7 mouse cellular contexts compared by ENCODE assay signal in genomic region chr11:78152299-78153231, GRCm38 (mm10). TPM values are rescaled to one million over a fixed set of nuclear protein-coding genes. Genes with fewer than 3 reads are reported as not detected.
DNase-seq lines count a peak whose midpoint lies in the region; ATAC-seq and TF ChIP-seq lines count a peak whose summit lies in the region.

No protein-coding gene starts in this region.

- peak; percentile 49 for DNase-seq in 3T3-L1 (ENCODE audit: low read depth, low spot score)
- DNase-seq in adrenal gland, postnatal 10 days, result peak; percentile 87
- DNase-seq in frontal cortex, adult 2 months (ENCODE audit: extremely low spot score in 1 of 2, low spot score in 1 of 2), result peak; percentile 83 to 87
- DNase-seq in hindbrain, postnatal 0 days (ENCODE audit: low spot score), result peak; percentile 95
- DNase-seq in left cerebral cortex, adult 8-10 months (ENCODE audit: low spot score in 2 of 2), result peak; percentile 37 to 90
- DNase-seq in ovary, postnatal 14 days (ENCODE audit: low spot score), result peak; percentile 54

- TF ChIP-seq CTCF in hindbrain, postnatal 0 days (IDR thresholded peaks at IDR 0.05; ENCODE audit: low read depth), result no peak

- peak overlapping the region; percentile 88 for H3K27ac ChIP-seq in hindbrain, postnatal 0 days

- H3K9me3 ChIP-seq in hindbrain, postnatal 0 days (ENCODE audit: low read length), result no peaks in the 10 kb centered on the region

- H3K27me3 ChIP-seq in hindbrain, postnatal 0 days (ENCODE audit: insufficient read depth, low read length), result no peaks in the 10 kb centered on the region

- peak; percentile 88 for ATAC-seq in hindbrain, postnatal 0 days
- ATAC-seq in inflammation-experienced regulatory T-cells, adult 6 months, result no peak

- H3K4me2 ChIP-seq in hindbrain, postnatal 0 days (ENCODE audit: low read depth, low read length), result 0 out of 2 replicates have a peak overlapping the region, but pooled peaks have one; percentile 2

- H3K9ac ChIP-seq in hindbrain, postnatal 0 days (replicated peaks; ENCODE audit: low read length), result no peak overlapping the region

- H3K4me1 ChIP-seq in hindbrain, postnatal 0 days (ENCODE audit: insufficient read depth, low read length), result peaks cover 18% of the 10 kb centered on the region

- peaks cover 39% of the 10 kb centered on the region for H3K36me3 ChIP-seq in hindbrain, postnatal 0 days (ENCODE audit: insufficient read depth, low read length)

- WGBS in hindbrain, postnatal 0 days, result 15% methylated on average over 9 of the region's 9 CpGs

- no peak overlapping the region for H3K4me3 ChIP-seq in hindbrain, postnatal 0 days (ENCODE audit: low read length)

RNA-seq across cellular contexts. Expression of gene Traf4, which starts 12.8 kb away (rescaled TPM):
- 10 to 100 TPM; 52.2 to 53.0 TPM for total RNA-seq in adrenal gland, postnatal 10 days (2021)
- 21.3 and 22.0 TPM in 2 replicates for polyA plus RNA-seq in frontal cortex, adult 2 months (2012; rRNA removed)
- 124 and 130 TPM in 2 replicates for total RNA-seq in hindbrain, postnatal 0 days (2014; rRNA removed)
- polyA plus RNA-seq in hindbrain, postnatal 0 days (2015; fragmentation: Nextera tagmentation; extraction: Ambion mirVana), result 79.5 and 88.7 TPM in 2 replicates
- total RNA-seq in left cerebral cortex, adult 8-10 months (2022), result 1 to 10 TPM; 5.9 to 9.4 (median 9.0) TPM
- polyA plus RNA-seq in inflammation-experienced regulatory T-cells, adult 6 months (2017; shearing (Covaris generic)), result 1 to 10 TPM; 3.5 to 6.8 (median 3.6) TPM

RNA-seq across cellular contexts. Expression of gene Nek8, which starts 23.9 kb away (rescaled TPM):
- total RNA-seq in adrenal gland, postnatal 10 days (2021), result 10 to 100 TPM in 1 of 2 experiments, 1 to 10 TPM in 1; 8.6 to 10.9 TPM
- 5.7 and 7.1 TPM in 2 replicates for polyA plus RNA-seq in frontal cortex, adult 2 months (2012; rRNA removed)
- total RNA-seq in hindbrain, postnatal 0 days (2014; rRNA removed), result 7.6 and 11.8 TPM in 2 replicates
- polyA plus RNA-seq in hindbrain, postnatal 0 days (2015; fragmentation: Nextera tagmentation; extraction: Ambion mirVana), result 7.3 and 7.7 TPM in 2 replicates
- 1 to 10 TPM; 2.0 to 4.3 (median 2.8) TPM for total RNA-seq in left cerebral cortex, adult 8-10 months (2022)
- polyA plus RNA-seq in inflammation-experienced regulatory T-cells, adult 6 months (2017; shearing (Covaris generic)), result 10 to 100 TPM in 2 of 3 experiments, 1 to 10 TPM in 1; 9.1 to 13.2 (median 11.3) TPM

RNA-seq across cellular contexts. Expression of gene Tlcd1, which starts 23.9 kb away (rescaled TPM):
- total RNA-seq in adrenal gland, postnatal 10 days (2021), result 10 to 100 TPM; 34.4 to 45.6 TPM
- polyA plus RNA-seq in frontal cortex, adult 2 months (2012; rRNA removed), result 74.4 and 74.7 TPM in 2 replicates
- total RNA-seq in hindbrain, postnatal 0 days (2014; rRNA removed), result 37.5 and 46.1 TPM in 2 replicates
- polyA plus RNA-seq in hindbrain, postnatal 0 days (2015; fragmentation: Nextera tagmentation; extraction: Ambion mirVana), result 36.8 and 42.6 TPM in 2 replicates
- total RNA-seq in left cerebral cortex, adult 8-10 months (2022), result 10 to 100 TPM; 24.8 to 34.9 (median 28.4) TPM
- 1 to 10 TPM; 2.7 to 3.6 (median 3.2) TPM for polyA plus RNA-seq in inflammation-experienced regulatory T-cells, adult 6 months (2017; shearing (Covaris generic))

RNA-seq across cellular contexts. Expression of gene Rpl23a, which starts 30.8 kb away (rescaled TPM):
- total RNA-seq in adrenal gland, postnatal 10 days (2021), result 1,000 to 10,000 TPM; 1,780 to 1,853 TPM
- 1,050 and 1,099 TPM in 2 replicates for polyA plus RNA-seq in frontal cortex, adult 2 months (2012; rRNA removed)
- 418 and 469 TPM in 2 replicates for total RNA-seq in hindbrain, postnatal 0 days (2014; rRNA removed)
- polyA plus RNA-seq in hindbrain, postnatal 0 days (2015; fragmentation: Nextera tagmentation; extraction: Ambion mirVana), result 906 and 915 TPM in 2 replicates
- 100 to 1,000 TPM; 678 to 790 (median 743) TPM for total RNA-seq in left cerebral cortex, adult 8-10 months (2022)
- polyA plus RNA-seq in inflammation-experienced regulatory T-cells, adult 6 months (2017; shearing (Covaris generic)), result 1,000 to 10,000 TPM; 2,768 to 4,435 (median 3,801) TPM

RNA-seq across cellular contexts. Expression of gene Rab34, which starts 35.7 kb away (rescaled TPM):
- total RNA-seq in adrenal gland, postnatal 10 days (2021), result 100 to 1,000 TPM in 1 of 2 experiments, 10 to 100 TPM in 1; 93.0 to 100 TPM
- 62.3 and 68.1 TPM in 2 replicates for polyA plus RNA-seq in frontal cortex, adult 2 months (2012; rRNA removed)
- 85.6 and 96.4 TPM in 2 replicates for total RNA-seq in hindbrain, postnatal 0 days (2014; rRNA removed)
- polyA plus RNA-seq in hindbrain, postnatal 0 days (2015; fragmentation: Nextera tagmentation; extraction: Ambion mirVana), result 63.5 and 76.2 TPM in 2 replicates
- 10 to 100 TPM; 23.9 to 29.6 (median 26.2) TPM for total RNA-seq in left cerebral cortex, adult 8-10 months (2022)
- polyA plus RNA-seq in inflammation-experienced regulatory T-cells, adult 6 months (2017; shearing (Covaris generic)), result 1 to 10 TPM in 1 of 3 experiments, not detected in 2; 1.4 TPM

Comparison
In these comparisons a context has a peak if more than half of its experiments do, and no peak if none do; other contexts are left out.
1. RNA of gene Traf4, which starts 12.8 kb away (total RNA-seq): 124 to 130 TPM in hindbrain, postnatal 0 days and 52.2 to 53.0 TPM in adrenal gland, postnatal 10 days; 5.9 to 9.4 TPM in left cerebral cortex, adult 8-10 months; every median in the first group is over 4 times any median in the second.
2. Peak in every context shown above with its lines, with median percentiles within 50 percentile points of each other: DNase-seq.